Mouse (Mus musculus): ENCODE data around the gene Lrr1. TPM values are rescaled to one million over a fixed set of nuclear protein-coding genes. Genes with fewer than 3 reads are reported as not detected.
A peak's percentile ranks its signal among the peaks of the same experiment; 100 is the strongest.

Lrr1 gene
- polyA plus RNA-seq, 1 experiment from 2014 or later: 3.1 TPM

- DNase-seq (ENCODE audit: low read depth, low spot score) (no peak), ATAC-seq (no peak)
- ChIA-PET CTCF (no interaction called here), POLR2A (interaction anchor here (1.6 kb wide), 1 partner anchor 12 kb away, joined by 6 read pairs; the partner anchor contains the start of gene Gm49383)
- in situ Hi-C loops (cut with MboI; ENCODE audit: low pct_unique_long_range_greater_than_20kb): no loop called here
- no peak for TF ChIP-seq CTCF (IDR thresholded peaks at IDR 0.05)
- H3K27me3 ChIP-seq: no peaks in the 10 kb centered on the region
These were observed 16.8 kb downstream of the Lrr1 start for GRCm38 (mm10) chr12:69185371-69185770.

- DNase-seq (ENCODE audit: low read depth, low spot score): no peak
- in situ Hi-C loops (cut with MboI; ENCODE audit: low pct_unique_long_range_greater_than_20kb): no loop called here
- POLR2A ChIA-PET: no interaction called here
These were observed 18.3 kb downstream of the Lrr1 start for GRCm38 (mm10) chr12:69186811-69187471.

GRCm38 (mm10) chr12:69190074-69190473, 21.5 kb downstream of the Lrr1 start:
- CTCF ChIA-PET: no interaction called here
- DNase-seq (ENCODE audit: low read depth, low spot score): no peak
- POLR2A ChIA-PET: no interaction called here
- ATAC-seq: no peak
- in situ Hi-C loops (cut with MboI; ENCODE audit: low pct_unique_long_range_greater_than_20kb): no loop called here
- TF ChIP-seq CTCF (IDR thresholded peaks at IDR 0.05): no peak
- H3K27me3 ChIP-seq: no peaks in the 10 kb centered on the region

More at GRCm38 (mm10) chr12:69186811-69187471, 18.3 kb downstream of the Lrr1 start:
- H3K27me3 ChIP-seq: no peaks in the 10 kb centered on the region
- no peak for TF ChIP-seq CTCF (IDR thresholded peaks at IDR 0.05)
- no peak for ATAC-seq
- CTCF ChIA-PET: no interaction called here

- no peak for DNase-seq (ENCODE audit: low read depth, low spot score)
- no peaks in the 10 kb centered on the region for H3K27me3 ChIP-seq
- POLR2A ChIA-PET: no interaction called here
- TF ChIP-seq CTCF (IDR thresholded peaks at IDR 0.05): no peak
- no peak for ATAC-seq
- in situ Hi-C loops (cut with MboI; ENCODE audit: low pct_unique_long_range_greater_than_20kb): no loop called here
- CTCF ChIA-PET: no interaction called here
These were observed 21.9 kb downstream of the Lrr1 start for GRCm38 (mm10) chr12:69190522-69190921.

- POLR2A ChIA-PET: no interaction called here
- no peaks in the 10 kb centered on the region for H3K27me3 ChIP-seq
- in situ Hi-C loops (cut with MboI; ENCODE audit: low pct_unique_long_range_greater_than_20kb): no loop called here
- no peak for ATAC-seq
- CTCF ChIA-PET: no interaction called here
- DNase-seq (ENCODE audit: low read depth, low spot score): no peak
- no peak for TF ChIP-seq CTCF (IDR thresholded peaks at IDR 0.05)
These were observed 22.8 kb downstream of the Lrr1 start for GRCm38 (mm10) chr12:69191396-69191795.

GRCm38 (mm10) chr12:69192637-69193036, 24.0 kb downstream of the Lrr1 start:
- no peaks in the 10 kb centered on the region for H3K27me3 ChIP-seq
- no peak for TF ChIP-seq CTCF (IDR thresholded peaks at IDR 0.05)
- no peak for ATAC-seq
- in situ Hi-C loops (cut with MboI; ENCODE audit: low pct_unique_long_range_greater_than_20kb): no loop called here
- ChIA-PET CTCF (no interaction called here), POLR2A (no interaction called here)
- no peak for DNase-seq (ENCODE audit: low read depth, low spot score)

GRCm38 (mm10) chr12:69196444-69197377, 28.1 kb downstream of the Lrr1 start, which contains the start of gene Gm49383:
TSS of gene Gm49383 (minus strand) at chr12:69197104.
- H3K27me3 ChIP-seq: no peaks in the 10 kb centered on the region
- no peak for TF ChIP-seq CTCF (IDR thresholded peaks at IDR 0.05)
- ChIA-PET CTCF (no interaction called here), POLR2A (interaction anchor here (0.5 to 1.4 kb wide), 3 partner anchors 12 to 97 kb away, joined by 3 to 6 read pairs (median 5); partner anchors contain the start of genes Mgat2 and Rpl36al)
- DNase-seq (ENCODE audit: low read depth, low spot score) (no peak), ATAC-seq (peak; percentile 78)
- in situ Hi-C loops (cut with MboI; ENCODE audit: low pct_unique_long_range_greater_than_20kb): no loop called here

- CTCF ChIA-PET: no interaction called here
- no peak for TF ChIP-seq CTCF (IDR thresholded peaks at IDR 0.05)
- no peak for DNase-seq (ENCODE audit: low read depth, low spot score)
- peak; percentile 62 for ATAC-seq
- H3K27me3 ChIP-seq: no peaks in the 10 kb centered on the region
- POLR2A ChIA-PET: interaction anchor here (1.4 kb wide), 1 partner anchor 13 kb away, joined by 6 read pairs; the partner anchor contains the start of genes Mgat2 and Rpl36al
- in situ Hi-C loops (cut with MboI; ENCODE audit: low pct_unique_long_range_greater_than_20kb): no loop called here
These were observed 29.0 kb downstream of the Lrr1 start for GRCm38 (mm10) chr12:69197378-69198163.

- CTCF ChIA-PET: no interaction called here
- peak; percentile 32 for ATAC-seq
- POLR2A ChIA-PET: no interaction called here
- H3K27me3 ChIP-seq: no peaks in the 10 kb centered on the region
- in situ Hi-C loops (cut with MboI; ENCODE audit: low pct_unique_long_range_greater_than_20kb): no loop called here
- no peak for DNase-seq (ENCODE audit: low read depth, low spot score)
- no peak for TF ChIP-seq CTCF (IDR thresholded peaks at IDR 0.05)
These were observed 29.5 kb downstream of the Lrr1 start, which contains the start of gene Dnaaf2 for GRCm38 (mm10) chr12:69198164-69198535. TSS of gene Dnaaf2 (minus strand) at chr12:69198429.

- no peaks in the 10 kb centered on the region for H3K27me3 ChIP-seq
- TF ChIP-seq CTCF (IDR thresholded peaks at IDR 0.05): no peak
- ChIA-PET CTCF (no interaction called here), POLR2A (no interaction called here)
- in situ Hi-C loops (cut with MboI; ENCODE audit: low pct_unique_long_range_greater_than_20kb): no loop called here
- no peak for ATAC-seq
- DNase-seq (ENCODE audit: low read depth, low spot score): no peak
These were observed 30.4 kb downstream of the Lrr1 start for GRCm38 (mm10) chr12:69198985-69199384.

All from Patski (cell line).